Mouse (Mus musculus): ENCODE measurements at regions not wholly inside any gene's neighbourhood (a gene's known extent, or its start where the extent isn't known, plus 50 kb on each side); places are given as distances from the start of the nearest gene placed in this dataset.

DNA sequence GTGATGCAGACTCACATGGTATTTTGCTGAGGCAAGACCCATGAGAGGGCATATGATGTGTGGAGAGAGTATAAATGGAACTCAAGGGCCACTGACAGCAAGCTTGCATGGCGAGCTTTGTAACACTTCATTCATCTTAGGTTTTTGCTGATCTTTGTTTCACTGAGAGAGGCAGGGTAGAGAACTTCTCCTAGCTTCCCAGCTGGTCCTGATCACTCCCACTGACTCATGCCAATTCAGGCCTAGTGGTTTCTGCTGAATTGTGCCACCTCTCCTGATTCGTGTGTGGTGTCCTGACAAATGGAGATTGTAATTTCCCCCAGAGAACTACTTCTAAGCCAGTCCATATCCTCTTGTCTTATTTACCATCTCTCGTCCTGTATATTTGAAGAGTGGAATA is 419.5 kb downstream of the Hdgfl1 start:
- TF ChIP-seq CTCF (IDR thresholded peaks at IDR 0.05; ENCODE audit: low read depth) (no peak), EP300 (IDR thresholded peaks at IDR 0.05; ENCODE audit: low read depth) (no peak)
